Mouse (Mus musculus): Measurements from ENCODE around the gene Osm.

DNA sequence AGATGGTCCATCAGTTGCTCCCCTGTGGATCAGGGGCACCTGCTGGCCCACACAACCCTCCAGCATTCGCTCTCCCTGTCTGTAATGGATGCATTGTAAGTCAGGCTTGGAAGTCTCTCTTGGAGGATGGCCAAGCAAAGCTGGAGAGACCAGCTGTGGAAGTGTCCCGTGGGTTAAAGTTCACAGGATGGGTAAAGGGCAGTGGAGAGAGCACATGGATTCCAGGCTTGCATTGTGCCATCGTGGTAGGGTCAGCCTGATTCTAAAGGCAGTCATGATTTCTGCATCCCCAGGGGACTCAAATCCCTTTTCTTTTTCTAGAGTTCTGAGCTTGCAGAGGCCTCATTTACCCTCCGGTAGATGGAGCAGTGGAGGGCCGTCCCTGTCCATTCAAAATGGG lies 21.5 kb downstream of the Osm start:
- no peak for TF ChIP-seq POLR2AphosphoS2 (IDR thresholded peaks at IDR 0.05; ENCODE audit: low read depth, low read length)
- no peak for TF ChIP-seq RCOR1 (conservative IDR thresholded peaks at IDR 0.05; ENCODE audit: low read depth, low read length)
- TF ChIP-seq NELFE (IDR thresholded peaks at IDR 0.05; ENCODE audit: low read depth, low read length) = no peak
- no peak for TF ChIP-seq CTCF (conservative IDR thresholded peaks at IDR 0.05 in 1 of 2, IDR thresholded peaks at IDR 0.05 in 1 of 2; ENCODE audit: low read depth in 2 of 2, low read length in 2 of 2)
- no peak for TF ChIP-seq MAZ (IDR thresholded peaks at IDR 0.05; ENCODE audit: low read depth, low read length)
- no peak for TF ChIP-seq CHD1 (IDR thresholded peaks at IDR 0.05; ENCODE audit: low read depth, low read length)
- TF ChIP-seq USF1 (IDR thresholded peaks at IDR 0.05; ENCODE audit: low read depth, low read length) = no peak
- no peak for TF ChIP-seq ZNF384 (IDR thresholded peaks at IDR 0.05; ENCODE audit: low read depth, low read length)
- TF ChIP-seq POLR2A (IDR thresholded peaks at IDR 0.05; ENCODE audit: low read depth, low read length) = no peak
- no peak for TF ChIP-seq JUND (conservative IDR thresholded peaks at IDR 0.05; ENCODE audit: low read depth, low read length)
- TF ChIP-seq HCFC1 (IDR thresholded peaks at IDR 0.05; ENCODE audit: low read depth, low read length) = no peak
